Mouse (Mus musculus): ENCODE measurements around the gene Ythdf2.
"Not testable (repeated sequence)": the region's sequence is repeated elsewhere in the genome, so short reads cannot be mapped to it uniquely, and the experiment has no call there.

Gene Ythdf2

GRCm38 (mm10) chr4:132211953-132212734 lies at the start of gene Ythdf2:
TSS of gene Ythdf2 (minus strand) at chr4:132212303.
- DNase-seq (ENCODE audit: low read depth, low spot score) = peak; percentile 90

GRCm38 (mm10) chr4:132260404-132261379 lies 48.6 kb upstream of the Ythdf2 start:
- DNase-seq (ENCODE audit: low read depth, low spot score) = no peak

- DNase-seq (ENCODE audit: low read depth, low spot score) = no peak
Observed at GRCm38 (mm10) chr4:132259248-132259647, 47.1 kb upstream of the Ythdf2 start.

GRCm38 (mm10) chr4:132256384-132256783 lies 44.3 kb upstream of the Ythdf2 start:
- DNase-seq (ENCODE audit: low read depth, low spot score) = no peak

- no peak for DNase-seq (ENCODE audit: low read depth, low spot score)
Observed at GRCm38 (mm10) chr4:132254986-132255385, 42.9 kb upstream of the Ythdf2 start.

- no peak for DNase-seq (ENCODE audit: low read depth, low spot score)
Observed at GRCm38 (mm10) chr4:132253622-132254021, 41.5 kb upstream of the Ythdf2 start.

GRCm38 (mm10) chr4:132253128-132253527 lies 41.0 kb upstream of the Ythdf2 start:
- DNase-seq (ENCODE audit: low read depth, low spot score) = no peak

GRCm38 (mm10) chr4:132251596-132251995 lies 39.5 kb upstream of the Ythdf2 start:
- no peak for DNase-seq (ENCODE audit: low read depth, low spot score)

GRCm38 (mm10) chr4:132247451-132247997 lies 35.4 kb upstream of the Ythdf2 start:
- DNase-seq (ENCODE audit: low read depth, low spot score) = no peak

- DNase-seq (ENCODE audit: low read depth, low spot score) = no peak
Observed at GRCm38 (mm10) chr4:132245643-132246042, 33.5 kb upstream of the Ythdf2 start.

GRCm38 (mm10) chr4:132241208-132241607 lies 29.1 kb upstream of the Ythdf2 start:
- DNase-seq (ENCODE audit: low read depth, low spot score) = no peak

GRCm38 (mm10) chr4:132240367-132240766 lies 28.3 kb upstream of the Ythdf2 start:
- DNase-seq (ENCODE audit: low read depth, low spot score) = no peak

- no peak for DNase-seq (ENCODE audit: low read depth, low spot score)
Observed at GRCm38 (mm10) chr4:132238356-132238755, 26.3 kb upstream of the Ythdf2 start.

- DNase-seq (ENCODE audit: low read depth, low spot score) = no peak
Observed at GRCm38 (mm10) chr4:132234710-132235109, 22.6 kb upstream of the Ythdf2 start.

- DNase-seq (ENCODE audit: low read depth, low spot score) = no peak
Observed at GRCm38 (mm10) chr4:132230422-132230821, 18.3 kb upstream of the Ythdf2 start.

- DNase-seq (ENCODE audit: low read depth, low spot score) = not testable (repeated sequence)
Observed at GRCm38 (mm10) chr4:132222001-132222400, 9.9 kb upstream of the Ythdf2 start.

- DNase-seq (ENCODE audit: low read depth, low spot score) = not testable (repeated sequence)
Observed at GRCm38 (mm10) chr4:132218439-132218838, 6.3 kb upstream of the Ythdf2 start.

- no peak for DNase-seq (ENCODE audit: low read depth, low spot score)
Observed at GRCm38 (mm10) chr4:132217781-132218180, 5.7 kb upstream of the Ythdf2 start.

- no peak for DNase-seq (ENCODE audit: low read depth, low spot score)
Observed at GRCm38 (mm10) chr4:132216602-132217001, 4.5 kb upstream of the Ythdf2 start.

- no peak for DNase-seq (ENCODE audit: low read depth, low spot score)
Observed at GRCm38 (mm10) chr4:132214847-132215246, 2.7 kb upstream of the Ythdf2 start.

- no peak for DNase-seq (ENCODE audit: low read depth, low spot score)
Observed at GRCm38 (mm10) chr4:132211091-132211942, 786 bp downstream of the Ythdf2 start.

All from telencephalon, adult 2 months (tissue).